Mouse (Mus musculus) heart, embryonic 14.5 days (tissue): Measurements from ENCODE around the gene AI481877. TPM values are rescaled to one million over a fixed set of nuclear protein-coding genes. Genes with fewer than 3 reads are reported as not detected.
"Not testable (repeated sequence)": the region's sequence is repeated elsewhere in the genome, so short reads cannot be mapped to it uniquely, and the experiment has no call there.

Experiments used
- ATAC-seq: fragments of 200-750 bp; cut with Nextera tagmentation; 2 replicates; pipeline ENCODE4 v1.8.0; 2017; ENCODE audit warnings: low read depth, moderate TSS enrichment; ENCODE audit not compliant: insufficient number of reproducible peaks, insufficient read depth, low FRiP score
- H3K27ac ChIP-seq, 2 experiments: fragments of 200-500 bp in 1 of 2; fragments of 300-500 bp in 1 of 2; sonication (generic) in 1 of 2; replicated peaks in 1 of 2; 2 replicates each; pipeline ENCODE4 v1.5.1; 2012 to 2014; ENCODE audit warnings: low read depth in 2 of 2, low read length in 2 of 2, control low read depth in 1 of 2, mild to moderate bottlenecking in 1 of 2, mixed read lengths in 1 of 2; ENCODE audit not compliant: control insufficient read depth in 1 of 2, insufficient read depth in 1 of 2
- H3K27me3 ChIP-seq: fragments of 300-500 bp; sonication (generic); 2 replicates; pipeline ENCODE4 v1.6.1; 2014; ENCODE audit warnings: mild to moderate bottlenecking, low read length, control low read depth; ENCODE audit not compliant: control insufficient read depth, insufficient read depth
- H3K36me3 ChIP-seq: fragments of 300-500 bp; sonication (generic); 2 replicates; pipeline ENCODE4 v1.6.1; 2014; ENCODE audit warnings: mild to moderate bottlenecking, control low read depth, low read length, mixed read lengths; ENCODE audit not compliant: control insufficient read depth, insufficient read depth
- H3K4me1 ChIP-seq, 2 experiments: fragments of 200-500 bp in 1 of 2; fragments of 300-500 bp in 1 of 2; sonication (generic) in 1 of 2; 2 replicates each; pipeline ENCODE4 v1.6.1; 2012 to 2014; ENCODE audit warnings: low read length in 2 of 2, control low read depth in 1 of 2, mixed read lengths in 1 of 2; ENCODE audit not compliant: control insufficient read depth in 2 of 2, insufficient read depth in 2 of 2
- H3K4me2 ChIP-seq: fragments of 300-500 bp; sonication (generic); 2 replicates; pipeline ENCODE4 v1.6.1; 2014; ENCODE audit warnings: mild to moderate bottlenecking, low read length
- H3K4me3 ChIP-seq, 2 experiments: fragments of 200-500 bp in 1 of 2; fragments of 300-500 bp in 1 of 2; sonication (generic) in 1 of 2; 2 replicates each; pipeline ENCODE4 v1.5.1; 2012 to 2014; ENCODE audit warnings: low read length in 2 of 2, mild to moderate bottlenecking in 2 of 2, control low read depth in 1 of 2, low read depth in 1 of 2, moderate library complexity in 1 of 2; ENCODE audit not compliant: control insufficient read depth in 1 of 2, insufficient read depth in 1 of 2
- H3K9ac ChIP-seq: fragments of 300-500 bp; sonication (generic); 2 replicates; pipeline ENCODE4 v1.6.1; 2014; ENCODE audit warnings: mild to moderate bottlenecking, low read length
- H3K9me3 ChIP-seq: fragments of 300-500 bp; sonication (generic); 2 replicates; pipeline ENCODE4 v1.6.1; 2016; ENCODE audit warnings: low read length, control low read depth; ENCODE audit not compliant: control insufficient read depth
- WGBS: fragments of 180-500 bp; shearing (Covaris S2); extraction: QIAGEN DNeasy Blood & Tissue Kit; methylation state at CpG from one replicate; pipeline ENCODE4 v1.1.7; 2014; 5-methylcytosine and 5-hydroxymethylcytosine counted together
- polyA plus RNA-seq: library from polyadenylated mRNA; unstranded; fragments of >200 nt; fragmentation: Nextera tagmentation; extraction: Ambion mirVana; gene quantifications from 2 replicates; pipeline ENCODE4 v1.2.1, GENCODE M21; 2014

AI481877 gene
- not detected in 2 replicates for polyA plus RNA-seq

DNA sequence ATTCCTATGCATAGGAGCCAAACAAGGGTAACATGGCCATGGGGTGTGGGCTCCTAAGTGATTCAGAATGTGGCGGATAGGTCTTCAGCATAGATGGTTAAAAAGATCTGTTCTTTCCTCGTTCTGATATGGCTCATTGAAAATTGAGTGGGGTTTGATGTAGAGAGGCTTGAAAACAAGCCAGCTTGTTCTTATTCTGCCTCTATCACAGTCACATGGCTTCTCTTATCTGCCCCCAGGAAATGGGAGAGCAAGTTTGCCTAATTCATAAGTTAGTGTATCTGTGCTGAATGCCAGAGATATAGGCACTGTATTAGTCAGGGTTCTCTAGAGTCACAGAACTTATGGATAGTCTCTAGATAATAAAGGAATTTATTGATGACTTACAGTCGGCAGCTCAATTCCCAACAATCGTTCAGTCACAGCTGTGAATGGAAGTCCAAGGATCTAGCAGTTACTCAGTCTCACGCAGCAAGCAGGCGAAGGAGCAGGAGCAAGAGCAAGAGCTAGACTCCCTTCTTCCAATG is at the start of gene AI481877:
AI481877 (minus strand) TSS at position 477 of the 527 bp plus-strand sequence.
- H3K4me3 ChIP-seq, ATAC-seq, H3K4me1 ChIP-seq, H3K9me3 ChIP-seq, H3K27ac ChIP-seq, H3K27me3 ChIP-seq, H3K36me3 ChIP-seq, H3K9ac ChIP-seq, H3K4me2 ChIP-seq: not testable (repeated sequence)
- WGBS: 69% methylated on average over 2 of the region's 6 CpGs

DNA sequence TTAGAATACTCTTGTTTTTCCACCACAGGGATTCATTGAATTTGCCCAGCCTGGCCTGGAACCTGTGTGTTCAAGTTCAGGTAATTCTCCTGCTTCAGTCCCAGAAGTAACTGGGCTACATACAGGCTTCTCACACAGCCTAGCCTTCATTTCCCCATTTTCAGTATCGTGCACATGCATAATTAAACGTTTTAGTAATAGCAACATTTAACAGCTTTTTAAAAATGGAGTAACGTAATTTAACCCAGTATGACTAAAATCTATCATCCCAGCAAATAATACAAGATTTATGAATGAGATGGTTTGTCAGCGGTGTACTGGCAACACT is 49.7 kb upstream of the AI481877 start:
- no peaks in the 10 kb centered on the region for H3K36me3 ChIP-seq
- peak overlapping the region; percentile 97 for H3K9ac ChIP-seq
- peak overlapping the region; percentile 91 to 93; a peak in 3 of 4 replicates for H3K4me3 ChIP-seq
- H3K9me3 ChIP-seq: no peaks in the 10 kb centered on the region
- peak overlapping the region; percentile 17 to 88; a peak in 3 of 4 replicates for H3K27ac ChIP-seq
- H3K4me2 ChIP-seq: peak overlapping the region; percentile 86
- ATAC-seq: no peak
- peaks cover 0 to 9% of the 10 kb centered on the region in 2 experiments; a peak in 2 of 4 replicates for H3K4me1 ChIP-seq
- WGBS: 36% methylated on average over 4 of the region's 4 CpGs
- H3K27me3 ChIP-seq: no peaks in the 10 kb centered on the region

DNA sequence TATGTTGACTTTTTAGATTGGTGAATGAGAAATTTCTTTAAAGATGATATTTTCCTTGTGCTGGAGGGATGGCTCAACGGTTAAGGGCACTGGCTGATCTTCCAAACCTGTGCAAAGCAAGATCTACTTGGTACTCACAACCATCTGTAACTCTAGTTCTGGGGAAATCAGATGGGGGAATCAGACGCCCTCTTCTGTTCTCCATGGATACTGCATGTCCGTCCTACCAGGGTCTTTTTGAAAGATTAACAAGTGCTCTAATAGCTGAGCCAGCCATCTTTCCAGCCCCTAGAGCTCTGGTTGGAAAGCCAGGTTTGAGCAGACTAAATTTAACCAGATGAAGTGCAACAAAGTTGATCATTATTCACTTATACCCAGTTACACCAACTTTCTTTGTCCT is 48.5 kb upstream of the AI481877 start:
- Histone ChIP-seq H3K4me2 (no peak overlapping the region), H3K9ac (no peak overlapping the region), H3K4me3 (no peak overlapping the region), H3K27me3 (no peaks in the 10 kb centered on the region), H3K4me1 (peaks cover 0 to 9% of the 10 kb centered on the region in 2 experiments; a peak in 2 of 4 replicates), H3K9me3 (no peaks in the 10 kb centered on the region), H3K27ac (no peak overlapping the region), H3K36me3 (no peaks in the 10 kb centered on the region)
- ATAC-seq: no peak
- WGBS: 24% methylated on average over 3 of the region's 3 CpGs

DNA sequence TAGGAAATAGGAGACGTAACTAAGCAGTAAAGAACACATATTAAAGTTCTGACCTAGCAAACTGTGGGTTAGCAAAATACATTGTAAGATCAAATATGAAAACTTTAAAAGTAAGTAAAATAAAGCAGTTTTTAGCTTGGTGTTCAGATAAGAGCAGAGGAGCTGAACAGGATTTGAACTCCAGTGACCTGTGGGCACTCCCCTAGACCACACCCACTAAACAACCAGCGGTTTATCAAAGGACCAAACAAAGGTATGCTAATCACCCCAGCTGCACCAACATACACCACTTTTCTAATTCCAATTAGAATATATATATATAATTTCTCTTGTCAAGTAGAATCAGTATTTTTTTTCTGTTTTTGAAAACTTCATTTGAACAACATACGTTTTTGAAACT is 46.9 kb upstream of the AI481877 start:
- peaks cover 0 to 3% of the 10 kb centered on the region in 2 experiments; a peak in 2 of 4 replicates for H3K4me1 ChIP-seq
- H3K9ac ChIP-seq: no peak overlapping the region
- H3K9me3 ChIP-seq: no peaks in the 10 kb centered on the region
- H3K4me2 ChIP-seq: no peak overlapping the region
- H3K27me3 ChIP-seq: no peaks in the 10 kb centered on the region
- WGBS: 73% methylated on average over 3 of the region's 3 CpGs
- no peak overlapping the region for H3K4me3 ChIP-seq
- H3K27ac ChIP-seq: no peak overlapping the region
- H3K36me3 ChIP-seq: no peaks in the 10 kb centered on the region
- ATAC-seq: no peak

DNA sequence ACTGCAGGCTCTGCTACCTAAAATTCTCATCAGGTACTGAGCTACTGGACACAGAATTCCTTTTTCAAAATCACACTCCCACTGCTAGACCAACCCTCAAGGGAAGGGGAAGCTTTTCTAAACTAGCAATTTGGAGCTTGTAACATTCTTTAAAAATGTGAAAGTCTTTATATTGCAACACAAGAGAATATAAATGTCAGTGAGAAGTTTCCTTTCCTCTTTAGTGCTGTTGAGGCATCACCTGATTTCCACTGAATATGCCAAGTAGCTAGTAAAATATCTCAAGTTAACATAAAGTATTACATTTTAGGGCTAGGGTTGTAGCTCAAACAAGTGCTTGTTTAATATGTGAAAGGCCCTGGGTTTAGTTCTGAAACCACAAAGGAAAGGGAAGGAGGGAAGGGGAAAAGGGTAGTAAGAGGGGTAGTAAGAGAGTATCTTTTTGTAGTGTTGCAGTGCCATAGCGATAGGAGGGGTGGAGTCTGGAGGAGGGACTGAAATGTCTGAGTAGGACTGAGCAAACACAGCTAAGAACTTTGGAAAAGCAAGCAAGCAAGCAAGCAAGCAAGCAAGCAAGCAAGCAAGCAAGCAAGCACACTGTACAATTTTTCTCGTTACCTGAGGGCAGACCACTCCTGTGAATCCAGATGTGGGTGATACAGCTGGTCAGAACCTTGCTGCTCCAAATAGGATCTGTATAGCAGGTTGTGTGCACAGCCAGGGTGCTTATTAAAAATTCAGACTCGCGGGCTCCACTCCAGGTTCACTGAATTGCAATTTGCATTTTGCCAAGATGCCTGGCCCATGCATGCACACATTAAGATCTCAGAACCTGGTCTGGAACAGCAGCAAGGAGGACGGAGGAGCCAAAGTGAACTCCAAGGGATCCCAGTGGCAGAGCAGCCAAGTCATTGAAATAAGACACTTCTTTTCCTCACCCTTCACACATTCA is 42.8 kb upstream of the AI481877 start:
- 51% methylated on average over 5 of the region's 5 CpGs for WGBS
- H3K4me3 ChIP-seq: no peak overlapping the region
- no peak overlapping the region for H3K4me2 ChIP-seq
- no peak for ATAC-seq
- no peak overlapping the region for H3K27ac ChIP-seq
- no peaks in the 10 kb centered on the region for H3K9me3 ChIP-seq
- no peaks in the 10 kb centered on the region for H3K36me3 ChIP-seq
- no peak overlapping the region for H3K9ac ChIP-seq
- H3K27me3 ChIP-seq: no peaks in the 10 kb centered on the region
- H3K4me1 ChIP-seq: no peaks in the 10 kb centered on the region

DNA sequence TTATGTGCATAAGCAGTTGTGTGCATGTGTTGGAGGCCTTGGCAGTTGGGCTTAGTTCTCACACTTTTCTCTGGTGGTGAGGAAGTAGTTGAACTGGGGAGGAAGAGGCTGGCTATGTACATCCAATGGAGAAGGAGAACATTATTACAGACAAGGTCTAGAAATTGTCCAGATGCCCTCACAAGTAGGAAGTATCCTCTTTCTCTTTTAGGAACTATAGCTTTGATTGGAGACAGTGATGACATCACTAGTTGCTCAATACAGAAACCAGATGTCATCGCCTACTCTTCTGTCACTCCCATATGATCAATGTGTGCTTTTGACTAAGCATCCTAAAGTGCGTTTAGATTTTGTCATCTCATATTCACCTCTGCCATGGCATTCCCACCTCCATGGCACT is 38.8 kb upstream of the AI481877 start:
- Histone ChIP-seq H3K4me3 (no peak overlapping the region), H3K9me3 (no peaks in the 10 kb centered on the region), H3K36me3 (no peaks in the 10 kb centered on the region), H3K27ac (no peak overlapping the region), H3K4me1 (peaks cover 10 to 20% of the 10 kb centered on the region in 2 experiments), H3K9ac (no peak overlapping the region), H3K4me2 (no peak overlapping the region), H3K27me3 (no peaks in the 10 kb centered on the region)
- WGBS: 73% methylated on average over 2 of the region's 2 CpGs
- ATAC-seq: no peak

DNA sequence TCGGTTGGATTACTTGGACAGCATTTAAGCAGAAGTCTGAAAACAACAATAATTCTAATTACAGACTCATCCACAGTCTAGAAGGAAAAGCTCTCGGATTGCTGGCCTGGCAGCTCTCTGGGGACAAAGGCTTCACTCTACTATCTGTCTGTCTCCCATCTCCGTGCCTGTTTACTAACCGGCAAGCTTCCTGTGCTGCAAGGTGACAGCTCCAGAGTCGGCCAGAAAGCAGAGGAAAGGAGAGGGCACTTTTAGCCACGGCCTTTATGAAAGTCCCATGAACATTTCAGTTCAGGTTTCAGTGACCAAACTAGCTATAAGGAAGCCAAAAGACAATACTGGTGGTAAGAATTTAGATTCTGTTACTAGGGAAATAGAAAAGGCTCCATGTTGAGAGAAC is 37.1 kb upstream of the AI481877 start:
- H3K27ac ChIP-seq: no peak overlapping the region

More for the DNA sequence above, 37.1 kb upstream of the AI481877 start:
- no peaks in the 10 kb centered on the region for H3K9me3 ChIP-seq
- no peak overlapping the region for H3K9ac ChIP-seq
- H3K4me1 ChIP-seq: peaks cover 10 to 20% of the 10 kb centered on the region in 2 experiments
- no peak overlapping the region for H3K4me2 ChIP-seq
- no peak for ATAC-seq
- H3K36me3 ChIP-seq: no peaks in the 10 kb centered on the region
- H3K4me3 ChIP-seq: no peak overlapping the region
- WGBS: 34% methylated on average over 6 of the region's 6 CpGs
- H3K27me3 ChIP-seq: no peaks in the 10 kb centered on the region
